Mouse (Mus musculus) NIH3T3 (cell line): Measurements from ENCODE around the gene Snx3.

ENCODE experiments used
- DNase-seq: peaks from one replicate; pipeline ENCODE4 v3.0.0-alpha.2; 2012; ENCODE audit warnings: low read depth

Snx3 gene

GRCm38 (mm10) chr10:42501775-42502348 lies at the start of gene Snx3:
Gene Snx3, plus strand, starts transcription at chr10:42502030.
- peak; percentile 100 for DNase-seq

GRCm38 (mm10) chr10:42454266-42454665 lies 47.6 kb upstream of the Snx3 start:
- DNase-seq, result no peak

GRCm38 (mm10) chr10:42454690-42455089 lies 47.1 kb upstream of the Snx3 start:
- DNase-seq, result no peak

GRCm38 (mm10) chr10:42455981-42456380 lies 45.8 kb upstream of the Snx3 start:
- DNase-seq, result peak; percentile 55

- no peak for DNase-seq
These were observed 44.2 kb upstream of the Snx3 start for GRCm38 (mm10) chr10:42457557-42458191.

- no peak for DNase-seq
These were observed 37.6 kb upstream of the Snx3 start for GRCm38 (mm10) chr10:42464224-42464623.

- DNase-seq, result no peak
These were observed 37.0 kb upstream of the Snx3 start for GRCm38 (mm10) chr10:42464805-42465204.

GRCm38 (mm10) chr10:42474946-42475514 lies 26.8 kb upstream of the Snx3 start:
- no peak for DNase-seq

GRCm38 (mm10) chr10:42476774-42477475 lies 24.9 kb upstream of the Snx3 start:
- DNase-seq, result no peak

- DNase-seq, result peak; percentile 37
These were observed 24.1 kb upstream of the Snx3 start for GRCm38 (mm10) chr10:42477550-42478340.

- DNase-seq, result peak; percentile 99
These were observed 23.5 kb upstream of the Snx3 start, which contains the start of gene Afg1l for GRCm38 (mm10) chr10:42478341-42478720. Gene Afg1l, minus strand, starts transcription at chr10:42478565.

GRCm38 (mm10) chr10:42480719-42481118 lies 21.1 kb upstream of the Snx3 start:
- DNase-seq, result no peak

GRCm38 (mm10) chr10:42488606-42489296 lies 13.1 kb upstream of the Snx3 start:
- DNase-seq, result no peak

GRCm38 (mm10) chr10:42491158-42491557 lies 10.7 kb upstream of the Snx3 start:
- peak; percentile 74 for DNase-seq

GRCm38 (mm10) chr10:42492027-42492771 lies 9.6 kb upstream of the Snx3 start:
- peak; percentile 43 for DNase-seq

GRCm38 (mm10) chr10:42493000-42493399 lies 8.8 kb upstream of the Snx3 start:
- no peak for DNase-seq

GRCm38 (mm10) chr10:42500611-42501010 lies 1.2 kb upstream of the Snx3 start:
- no peak for DNase-seq

GRCm38 (mm10) chr10:42501161-42501560 lies 669 bp upstream of the Snx3 start:
- no peak for DNase-seq

GRCm38 (mm10) chr10:42502349-42503111 lies 700 bp downstream of the Snx3 start:
- peak; percentile 84 for DNase-seq
